Mouse (Mus musculus) midbrain, embryonic 16.5 days (tissue): ENCODE results near the gene Prep. TPM values are rescaled to one million over a fixed set of nuclear protein-coding genes. Genes with fewer than 3 reads are reported as not detected.

ENCODE experiments used
- ATAC-seq: fragments of 200-750 bp; cut with Nextera tagmentation; 2 replicates; pipeline ENCODE4 v1.8.0; 2017; ENCODE audit warnings: moderate TSS enrichment
- H3K27ac ChIP-seq: fragments of 300-500 bp; sonication (generic); 2 replicates; pipeline ENCODE4 v1.5.1; 2014; ENCODE audit warnings: mild to moderate bottlenecking, low read length, mixed read lengths
- H3K27me3 ChIP-seq: fragments of 300-500 bp; sonication (generic); 2 replicates; pipeline ENCODE4 v1.6.1; 2014; ENCODE audit warnings: low read depth, low read length, mixed read lengths; ENCODE audit not compliant: control insufficient read depth, insufficient read depth
- H3K36me3 ChIP-seq: fragments of 300-500 bp; sonication (generic); 2 replicates; pipeline ENCODE4 v1.6.1; 2014; ENCODE audit warnings: mild to moderate bottlenecking, low read length, moderate library complexity, mixed read lengths; ENCODE audit not compliant: control insufficient read depth, insufficient read depth
- H3K4me1 ChIP-seq: fragments of 300-500 bp; sonication (generic); 2 replicates; pipeline ENCODE4 v1.6.1; 2014; ENCODE audit warnings: mild to moderate bottlenecking, low read length, mixed read lengths; ENCODE audit not compliant: control insufficient read depth, insufficient read depth
- H3K4me2 ChIP-seq: fragments of 300-500 bp; sonication (generic); 2 replicates; pipeline ENCODE4 v1.6.1; 2014; ENCODE audit warnings: mild to moderate bottlenecking, low read length, mixed read lengths
- H3K4me3 ChIP-seq: fragments of 300-500 bp; sonication (generic); 2 replicates; pipeline ENCODE4 v1.5.1; 2014; ENCODE audit warnings: low read depth, mild to moderate bottlenecking, low read length, moderate library complexity, mixed read lengths
- H3K9ac ChIP-seq: fragments of 300-500 bp; sonication (generic); 2 replicates; pipeline ENCODE4 v1.6.1; 2014; ENCODE audit warnings: low read depth, low read length, mixed read lengths
- H3K9me3 ChIP-seq: fragments of 300-500 bp; sonication (generic); replicated peaks from 2 replicates; pipeline ENCODE4 v1.6.1; 2014; ENCODE audit warnings: mild to moderate bottlenecking, low read length, mixed read lengths; ENCODE audit not compliant: control insufficient read depth, poor library complexity, severe bottlenecking
- whole genome bisulfite sequencing: fragments of 180-500 bp; shearing (Covaris S2); extraction: QIAGEN DNeasy Blood & Tissue Kit; methylation state at CpG from one replicate; pipeline ENCODE4 v1.1.7; 2014; 5-methylcytosine and 5-hydroxymethylcytosine counted together
- polyA plus RNA-seq: library from polyadenylated mRNA; unstranded; fragments of >200 nt; fragmentation: Nextera tagmentation; extraction: Ambion mirVana; gene quantifications from 2 replicates; pipeline ENCODE4 v1.2.1, GENCODE M21; 2015

The Prep gene
- polyA plus RNA-seq, 1 experiment from 2014 or later: 26.1 TPM

DNA sequence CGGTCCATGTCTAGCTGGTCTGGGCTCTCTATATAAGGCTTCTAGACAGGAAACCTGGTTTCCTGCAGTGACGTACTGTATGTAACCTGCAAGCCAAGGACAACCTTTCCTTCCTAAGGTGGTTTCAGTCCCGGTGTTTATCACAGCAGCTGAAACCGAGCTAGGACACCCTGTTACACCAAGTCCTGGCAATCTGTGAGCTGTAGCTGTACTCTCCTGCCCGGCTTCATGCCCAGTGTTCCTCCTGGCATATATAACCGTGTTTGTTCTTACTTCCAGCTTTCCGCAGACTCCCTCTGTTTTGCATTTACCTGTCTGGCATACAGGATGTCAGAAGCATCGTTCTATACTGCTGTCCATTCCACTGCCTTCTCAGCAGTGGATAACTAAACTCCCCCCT, 51.4 kb downstream of the Prep start:
- ATAC-seq: no peak
- no peaks in the 10 kb centered on the region for H3K27me3 ChIP-seq
- no peak overlapping the region for H3K27ac ChIP-seq
- no peak overlapping the region for H3K4me2 ChIP-seq
- WGBS: 95% methylated on average over 8 of the region's 8 CpGs
- no peaks in the 10 kb centered on the region for H3K4me1 ChIP-seq
- no peaks in the 10 kb centered on the region for H3K9me3 ChIP-seq
- no peak overlapping the region for H3K4me3 ChIP-seq
- no peak overlapping the region for H3K9ac ChIP-seq
- peaks cover 31% of the 10 kb centered on the region for H3K36me3 ChIP-seq

DNA sequence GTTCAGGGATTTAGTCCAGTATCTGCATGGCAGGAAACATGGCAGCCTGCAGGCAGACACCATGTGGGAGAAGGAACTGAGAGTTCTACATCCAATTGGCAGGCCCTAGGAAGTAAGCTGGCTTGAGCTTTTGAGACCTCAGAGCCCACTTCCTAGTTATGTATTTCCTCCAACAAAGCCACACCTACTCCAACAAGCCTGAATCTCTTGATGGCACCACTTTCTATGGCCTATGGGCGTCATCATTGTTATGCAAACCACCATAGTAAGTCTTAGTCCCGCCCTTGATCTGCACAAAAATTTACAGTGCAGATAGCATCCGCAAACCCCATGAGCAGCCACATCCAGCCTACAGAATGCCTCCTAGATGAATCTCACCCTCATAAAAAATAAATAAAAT, 54.6 kb downstream of the Prep start:
- Histone ChIP-seq H3K27ac (no peak overlapping the region), H3K9ac (no peak overlapping the region), H3K27me3 (no peaks in the 10 kb centered on the region), H3K4me2 (no peak overlapping the region), H3K9me3 (no peaks in the 10 kb centered on the region), H3K4me1 (no peaks in the 10 kb centered on the region), H3K4me3 (no peak overlapping the region), H3K36me3 (peaks cover 29% of the 10 kb centered on the region)
- ATAC-seq: no peak
- WGBS: 94% methylated on average over 3 of the region's 3 CpGs

GRCm38 (mm10) chr10:45122476-45122875, 55.5 kb downstream of the Prep start:
- no peak overlapping the region for H3K4me2 ChIP-seq
- WGBS: 70% methylated on average over 5 of the region's 5 CpGs
- no peak; the same call in 1 of the 2 replicates for ATAC-seq
- H3K36me3 ChIP-seq: peaks cover 24% of the 10 kb centered on the region
- H3K4me3 ChIP-seq: no peak overlapping the region
- no peaks in the 10 kb centered on the region for H3K9me3 ChIP-seq
- H3K9ac ChIP-seq: no peak overlapping the region
- no peaks in the 10 kb centered on the region for H3K27me3 ChIP-seq
- no peaks in the 10 kb centered on the region for H3K4me1 ChIP-seq
- no peak overlapping the region for H3K27ac ChIP-seq

GRCm38 (mm10) chr10:45123011-45123410, 56.0 kb downstream of the Prep start:
- Histone ChIP-seq H3K4me1 (no peaks in the 10 kb centered on the region), H3K9ac (no peak overlapping the region), H3K4me2 (no peak overlapping the region), H3K4me3 (no peak overlapping the region), H3K36me3 (peaks cover 24% of the 10 kb centered on the region), H3K27ac (no peak overlapping the region), H3K9me3 (no peaks in the 10 kb centered on the region), H3K27me3 (no peaks in the 10 kb centered on the region)
- ATAC-seq: no peak
- 88% methylated on average over 6 of the region's 6 CpGs for WGBS

- Histone ChIP-seq H3K27ac (peak overlapping the region; percentile 70), H3K4me3 (no peak overlapping the region), H3K36me3 (peaks cover 8% of the 10 kb centered on the region; the same call in 1 of the 2 replicates), H3K9me3 (no peaks in the 10 kb centered on the region), H3K9ac (no peak overlapping the region), H3K4me1 (peaks cover 3% of the 10 kb centered on the region; the same call in 1 of the 2 replicates), H3K27me3 (no peaks in the 10 kb centered on the region), H3K4me2 (no peak overlapping the region)
- 50% methylated on average over 11 of the region's 11 CpGs for WGBS
- peak; percentile 59 for ATAC-seq
Measured at GRCm38 (mm10) chr10:45129105-45129504, 62.1 kb downstream of the Prep start.

DNA sequence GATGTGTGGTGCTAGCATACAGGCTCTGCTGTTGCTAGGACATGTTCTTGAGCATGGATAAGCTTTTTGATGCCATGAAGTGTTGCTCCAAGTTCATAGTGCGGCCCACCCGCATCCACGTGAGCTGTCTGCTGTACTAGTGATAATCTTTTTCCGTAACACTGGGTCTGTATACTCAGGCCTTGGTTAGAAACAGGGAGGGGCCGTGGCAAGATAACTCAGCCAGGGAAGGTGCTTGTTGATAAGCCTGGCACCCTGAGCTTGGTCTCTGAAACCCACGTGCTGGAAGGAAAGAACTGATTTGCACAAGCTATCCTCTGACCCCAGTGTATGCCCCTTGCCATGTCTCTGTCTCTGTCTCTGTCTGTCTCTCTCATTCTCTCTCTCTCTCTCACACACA, 63.0 kb downstream of the Prep start:
- Histone ChIP-seq H3K36me3 (peaks cover 8% of the 10 kb centered on the region; the same call in 1 of the 2 replicates), H3K27ac (no peak overlapping the region), H3K4me2 (no peak overlapping the region), H3K4me1 (peaks cover 3% of the 10 kb centered on the region; the same call in 1 of the 2 replicates), H3K4me3 (no peak overlapping the region), H3K9ac (no peak overlapping the region), H3K27me3 (no peaks in the 10 kb centered on the region), H3K9me3 (no peaks in the 10 kb centered on the region)
- no peak for ATAC-seq
- WGBS: 90% methylated on average over 6 of the region's 6 CpGs

DNA sequence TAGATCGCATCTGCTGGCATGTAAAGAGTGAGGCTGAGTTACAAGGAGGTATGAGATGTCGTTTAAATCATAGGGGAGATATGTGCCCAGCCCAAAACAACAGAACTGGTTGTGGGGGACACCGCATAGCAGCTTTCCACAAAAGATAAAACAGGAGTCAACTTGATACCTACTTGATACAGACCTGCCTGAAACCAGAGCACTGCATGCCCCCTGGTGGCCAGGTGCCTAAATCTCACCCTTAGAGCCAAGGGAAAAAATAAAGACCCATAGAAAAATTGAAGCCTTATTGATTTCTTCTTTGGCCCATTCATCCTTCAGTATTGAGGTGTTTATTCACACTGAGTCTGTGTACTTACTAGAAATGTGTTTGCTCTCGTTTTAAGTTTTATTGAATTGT, 65.4 kb downstream of the Prep start:
- no peak overlapping the region for H3K4me2 ChIP-seq
- no peak overlapping the region for H3K9ac ChIP-seq
- no peaks in the 10 kb centered on the region for H3K36me3 ChIP-seq
- no peak for ATAC-seq
- peaks cover 3% of the 10 kb centered on the region; the same call in 1 of the 2 replicates for H3K4me1 ChIP-seq
- no peak overlapping the region for H3K4me3 ChIP-seq
- H3K9me3 ChIP-seq: no peaks in the 10 kb centered on the region
- no peaks in the 10 kb centered on the region for H3K27me3 ChIP-seq
- 75% methylated on average over 4 of the region's 4 CpGs for WGBS
- no peak overlapping the region for H3K27ac ChIP-seq

DNA sequence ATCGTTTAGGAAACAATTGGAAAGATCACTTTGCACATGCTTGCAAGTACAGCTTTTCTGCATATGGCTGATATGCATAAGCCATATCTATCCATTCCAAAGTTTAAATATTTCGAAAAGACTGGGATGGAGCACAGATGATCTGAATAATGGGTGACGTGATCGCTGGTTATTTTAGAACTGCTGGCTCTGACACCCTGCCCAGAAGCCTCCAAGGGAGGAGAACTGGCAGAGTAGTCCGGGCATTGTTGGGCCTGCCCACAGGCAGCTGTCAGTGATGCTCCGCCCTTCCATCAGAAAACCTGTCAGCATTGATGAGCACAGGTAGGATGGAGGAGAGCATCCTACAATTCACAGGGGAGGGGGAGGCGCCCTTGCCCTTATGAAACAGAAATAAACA, 69.8 kb downstream of the Prep start:
- no peak overlapping the region for H3K4me2 ChIP-seq
- no peak for ATAC-seq
- no peaks in the 10 kb centered on the region for H3K27me3 ChIP-seq
- H3K4me3 ChIP-seq: no peak overlapping the region
- H3K36me3 ChIP-seq: no peaks in the 10 kb centered on the region
- H3K9me3 ChIP-seq: no peaks in the 10 kb centered on the region
- H3K27ac ChIP-seq: no peak overlapping the region
- 86% methylated on average over 7 of the region's 7 CpGs for WGBS
- H3K4me1 ChIP-seq: 0 out of 2 replicates have a peak, but pooled peaks cover 3% of the 10 kb centered on the region
- no peak overlapping the region for H3K9ac ChIP-seq

DNA sequence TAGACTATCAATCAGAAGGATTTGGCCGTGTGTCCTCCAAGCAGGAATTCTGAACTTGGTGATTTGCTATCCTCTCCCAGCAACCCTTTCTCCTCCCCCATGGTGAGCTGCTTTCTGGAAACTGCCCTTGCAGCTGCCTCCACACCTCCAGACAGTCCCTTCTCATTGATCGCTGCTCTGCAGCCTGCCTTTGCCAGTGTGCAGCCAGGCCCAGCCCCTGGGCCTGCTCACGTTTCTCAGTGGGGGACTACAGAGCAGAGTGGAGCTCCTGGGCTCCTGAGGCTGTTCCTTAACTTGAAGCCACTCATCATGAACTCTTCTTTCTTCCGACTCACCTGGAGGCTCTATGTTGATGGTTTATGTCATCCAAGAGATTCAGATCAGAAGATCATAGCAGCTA, 72.9 kb downstream of the Prep start:
- peak; percentile 41; the same call in 1 of the 2 replicates for ATAC-seq
- no peak overlapping the region for H3K27ac ChIP-seq
- no peak overlapping the region for H3K4me3 ChIP-seq
- H3K4me1 ChIP-seq: 0 out of 2 replicates have a peak, but pooled peaks cover 3% of the 10 kb centered on the region
- no peaks in the 10 kb centered on the region for H3K9me3 ChIP-seq
- 56% methylated on average over 4 of the region's 4 CpGs for WGBS
- H3K36me3 ChIP-seq: no peaks in the 10 kb centered on the region
- no peak overlapping the region for H3K9ac ChIP-seq
- H3K27me3 ChIP-seq: no peaks in the 10 kb centered on the region
- H3K4me2 ChIP-seq: no peak overlapping the region
